Mouse (Mus musculus) liver, embryonic 14.5 days (tissue): Measurements from ENCODE around the gene Ascc3. TPM values are rescaled to one million over a fixed set of nuclear protein-coding genes. Genes with fewer than 3 reads are reported as not detected.

Experiments used
- ATAC-seq: fragments of 200-750 bp; cut with Nextera tagmentation; 2 replicates; pipeline ENCODE4 v1.8.0; 2017; ENCODE audit warnings: moderate number of reproducible peaks, mild to moderate bottlenecking, moderate library complexity; ENCODE audit not compliant: insufficient read depth
- DNase-seq, 3 experiments: peaks; one replicate each; pipeline ENCODE4 v3.0.0-alpha.2; 2012 to 2013; ENCODE audit warnings: low read depth in 3 of 3, low spot score in 3 of 3
- H3K27ac ChIP-seq: fragments of 300-500 bp; sonication (generic); 2 replicates; pipeline ENCODE4 v1.5.1; 2014; ENCODE audit warnings: moderate library complexity, mild to moderate bottlenecking, control low read depth, inconsistent platforms
- H3K27me3 ChIP-seq: fragments of 300-500 bp; sonication (generic); 2 replicates; pipeline ENCODE4 v1.6.1; 2014; ENCODE audit warnings: mild to moderate bottlenecking, low read length, moderate library complexity; ENCODE audit not compliant: control insufficient read depth, insufficient read depth
- H3K36me3 ChIP-seq: fragments of 300-500 bp; sonication (generic); replicated peaks from 2 replicates; pipeline ENCODE4 v1.6.1; 2014; ENCODE audit warnings: low read depth; ENCODE audit not compliant: control insufficient read depth, insufficient read depth
- H3K4me1 ChIP-seq, 2 experiments: fragments of 200-500 bp in 1 of 2; fragments of 300-500 bp in 1 of 2; sonication (generic) in 1 of 2; replicated peaks; 2 replicates each; pipeline ENCODE4 v1.6.1; 2012 to 2014; ENCODE audit warnings: antibody characterized with exemption in 1 of 2, inconsistent platforms in 1 of 2, low read length in 1 of 2; ENCODE audit not compliant: control insufficient read depth in 2 of 2, insufficient read depth in 2 of 2
- H3K4me2 ChIP-seq: fragments of 300-500 bp; sonication (generic); 2 replicates; pipeline ENCODE4 v1.6.1; 2014; ENCODE audit warnings: low read depth, mild to moderate bottlenecking, control low read depth, moderate library complexity
- H3K4me3 ChIP-seq, 2 experiments: fragments of 200-500 bp in 1 of 2; fragments of 300-500 bp in 1 of 2; sonication (generic) in 1 of 2; 2 replicates each; pipeline ENCODE4 v1.5.1; 2012 to 2014; ENCODE audit warnings: low read depth in 2 of 2, low read length in 2 of 2, mild to moderate bottlenecking in 2 of 2, control low read depth in 1 of 2, inconsistent platforms in 1 of 2, moderate library complexity in 1 of 2; ENCODE audit not compliant: insufficient read depth in 1 of 2
- H3K9ac ChIP-seq: fragments of 300-500 bp; sonication (generic); replicated peaks from 2 replicates; pipeline ENCODE4 v1.6.1; 2014; ENCODE audit warnings: mild to moderate bottlenecking, control low read depth, moderate library complexity
- H3K9me3 ChIP-seq: fragments of 300-500 bp; sonication (generic); 2 replicates; pipeline ENCODE4 v1.6.1; 2016; ENCODE audit warnings: low read length, mixed read lengths; ENCODE audit not compliant: control insufficient read depth
- CTCF ChIP-seq: IDR thresholded peaks from 2 replicates; pipeline ENCODE4 v1.5.1; 2016; ENCODE audit warnings: antibody characterized with exemption, low read depth, control low read depth
- EP300 ChIP-seq: IDR thresholded peaks from 2 replicates; pipeline ENCODE4 v1.6.1; 2016; ENCODE audit warnings: antibody characterized with exemption, low read depth
- WGBS: fragments of 180-500 bp; shearing (Covaris S2); extraction: QIAGEN DNeasy Blood & Tissue Kit; methylation state at CpG from one replicate; pipeline ENCODE4 v1.1.7; 2014; ENCODE audit not compliant: insufficient replicate concordance; 5-methylcytosine and 5-hydroxymethylcytosine counted together
- polyA plus RNA-seq, 2 experiments: library from polyadenylated mRNA; depleted of rRNA in 1 of 2; stranded (reverse) in 1 of 2; unstranded in 1 of 2; fragments of >200 nt; fragmentation: Nextera tagmentation in 1 of 2; extraction: Ambion mirVana in 1 of 2; gene quantifications; 2 replicates each; pipeline versions ENCODE4 v1.2.1 to v1.2.3; 2012 to 2014

Gene Ascc3
- polyA plus RNA-seq, 2 experiments = 12.2 to 13.7 TPM

DNA sequence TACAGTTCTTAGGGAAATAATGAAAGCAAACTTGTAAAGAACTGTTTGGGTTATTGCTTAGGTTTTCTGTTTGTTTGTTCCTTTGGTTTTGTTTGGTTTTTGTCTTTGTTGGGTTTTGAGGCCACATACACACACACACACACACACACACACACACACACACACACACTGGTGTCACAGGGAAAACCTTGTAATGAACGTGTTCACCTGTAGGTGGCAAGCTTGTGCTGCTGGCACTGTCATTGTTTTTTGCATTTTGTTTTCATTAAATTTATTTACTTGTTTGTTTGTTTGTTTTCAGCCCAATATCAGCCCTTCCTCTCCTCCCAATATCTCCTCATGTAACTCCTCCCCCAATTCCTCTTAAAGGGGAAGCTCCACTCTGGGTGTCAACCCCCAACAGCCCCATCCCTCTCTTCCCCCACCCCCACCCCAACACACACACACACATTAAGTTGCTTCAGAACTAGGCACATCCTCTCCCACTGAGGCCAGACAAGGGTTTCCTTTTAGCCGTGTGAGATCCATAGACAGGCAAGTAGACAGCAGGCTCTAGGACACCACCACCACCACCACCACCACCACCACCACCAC is 289.1 kb downstream of the Ascc3 start:
- Histone ChIP-seq H3K4me3 (no peak overlapping the region), H3K4me2 (no peak overlapping the region), H3K27ac (no peak overlapping the region), H3K9ac (no peak overlapping the region), H3K9me3 (no peaks in the 10 kb centered on the region), H3K4me1 (no peaks in the 10 kb centered on the region), H3K36me3 (no peaks in the 10 kb centered on the region), H3K27me3 (no peaks in the 10 kb centered on the region; the same call in 1 of the 2 replicates)
- no peak for ATAC-seq
- no peak for DNase-seq
- 9% methylated on average over 2 of the region's 2 CpGs for WGBS
- TF ChIP-seq CTCF = peak; percentile 57
- no peak for TF ChIP-seq EP300

DNA sequence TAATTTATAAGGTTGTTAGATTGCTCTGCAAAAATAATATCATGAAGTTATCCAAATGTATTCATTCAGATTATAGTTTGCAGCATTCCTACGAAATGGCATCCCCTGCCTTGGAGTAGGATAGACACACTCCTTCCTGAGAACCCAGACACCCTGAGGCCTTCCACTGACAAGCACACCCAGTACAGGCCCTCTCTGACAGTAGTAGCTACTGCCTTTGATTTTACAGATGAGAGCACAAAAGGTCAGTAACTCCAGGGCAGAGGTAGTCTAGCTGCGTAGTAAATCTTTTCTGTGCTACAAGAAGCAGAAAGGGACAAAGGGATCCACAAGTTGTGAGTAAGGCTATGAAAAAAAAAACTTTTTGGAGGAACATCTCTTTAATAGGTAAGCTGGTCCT is 289.9 kb downstream of the Ascc3 start:
- H3K9ac ChIP-seq = no peak overlapping the region
- 59% methylated on average over 2 of the region's 2 CpGs for WGBS
- no peaks in the 10 kb centered on the region for H3K36me3 ChIP-seq
- no peaks in the 10 kb centered on the region for H3K4me1 ChIP-seq
- no peak for TF ChIP-seq CTCF
- TF ChIP-seq EP300 = no peak
- H3K4me3 ChIP-seq = no peak overlapping the region
- no peaks in the 10 kb centered on the region for H3K9me3 ChIP-seq
- ATAC-seq = no peak
- H3K4me2 ChIP-seq = no peak overlapping the region
- H3K27ac ChIP-seq = no peak overlapping the region
- no peak for DNase-seq
- H3K27me3 ChIP-seq = no peaks in the 10 kb centered on the region; the same call in 1 of the 2 replicates

DNA sequence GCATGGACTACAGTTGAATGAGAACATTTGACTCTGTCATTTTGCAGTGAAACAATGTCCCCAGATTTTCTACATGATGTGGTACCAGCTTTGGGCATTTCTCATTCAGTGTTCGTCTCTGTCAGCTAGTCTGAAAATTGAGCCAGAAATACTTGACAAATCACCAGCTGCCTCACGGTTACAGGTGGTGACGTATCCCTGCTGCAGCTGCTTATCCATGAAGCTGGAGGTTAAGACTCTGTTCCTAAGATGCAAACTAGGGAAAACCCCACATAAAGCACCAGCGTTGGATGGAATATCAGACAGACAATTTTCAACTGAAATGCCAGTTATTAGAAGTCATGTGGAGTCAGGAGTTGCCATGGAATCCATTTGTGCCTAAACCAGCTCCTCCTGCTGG is 293.8 kb downstream of the Ascc3 start:
- 47% methylated on average over 4 of the region's 4 CpGs for WGBS
- H3K4me3 ChIP-seq = no peak overlapping the region
- H3K9me3 ChIP-seq = no peaks in the 10 kb centered on the region
- H3K27ac ChIP-seq = no peak overlapping the region
- ATAC-seq (no peak), DNase-seq (no peak)
- no peak overlapping the region for H3K4me2 ChIP-seq
- no peaks in the 10 kb centered on the region for H3K36me3 ChIP-seq
- peaks cover 22% of the 10 kb centered on the region for H3K27me3 ChIP-seq
- H3K4me1 ChIP-seq = no peaks in the 10 kb centered on the region
- TF ChIP-seq EP300 (no peak), CTCF (no peak)
- no peak overlapping the region for H3K9ac ChIP-seq

DNA sequence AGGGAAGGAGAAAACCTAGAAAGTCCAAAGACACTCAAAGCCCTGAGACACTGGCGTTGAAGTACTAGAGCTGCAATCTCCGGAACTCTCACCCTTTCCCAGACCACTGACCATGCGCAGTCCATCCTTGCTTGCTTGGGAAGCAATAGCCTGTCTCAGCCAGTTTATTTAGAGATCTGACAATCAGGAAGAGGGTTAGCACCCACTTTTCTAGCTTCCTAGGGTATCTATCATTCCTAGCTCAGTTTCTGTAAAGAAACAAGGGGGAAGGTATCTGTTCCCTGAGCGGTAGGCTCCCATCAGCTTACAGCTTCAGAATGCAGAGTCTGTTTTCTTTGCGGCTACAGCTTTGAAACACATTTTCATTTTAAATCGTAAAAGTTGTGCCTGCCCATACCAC is 298.2 kb downstream of the Ascc3 start:
- Histone ChIP-seq H3K4me1 (no peaks in the 10 kb centered on the region; a peak in 1 of 4 replicates), H3K4me2 (no peak overlapping the region), H3K4me3 (no peak overlapping the region), H3K9me3 (no peaks in the 10 kb centered on the region), H3K27me3 (peaks cover 64% of the 10 kb centered on the region), H3K27ac (no peak overlapping the region), H3K36me3 (no peaks in the 10 kb centered on the region), H3K9ac (no peak overlapping the region)
- WGBS = 11% methylated on average over 6 of the region's 6 CpGs
- DNase-seq = no peak
- TF ChIP-seq CTCF (no peak), EP300 (no peak)
- ATAC-seq = no peak

DNA sequence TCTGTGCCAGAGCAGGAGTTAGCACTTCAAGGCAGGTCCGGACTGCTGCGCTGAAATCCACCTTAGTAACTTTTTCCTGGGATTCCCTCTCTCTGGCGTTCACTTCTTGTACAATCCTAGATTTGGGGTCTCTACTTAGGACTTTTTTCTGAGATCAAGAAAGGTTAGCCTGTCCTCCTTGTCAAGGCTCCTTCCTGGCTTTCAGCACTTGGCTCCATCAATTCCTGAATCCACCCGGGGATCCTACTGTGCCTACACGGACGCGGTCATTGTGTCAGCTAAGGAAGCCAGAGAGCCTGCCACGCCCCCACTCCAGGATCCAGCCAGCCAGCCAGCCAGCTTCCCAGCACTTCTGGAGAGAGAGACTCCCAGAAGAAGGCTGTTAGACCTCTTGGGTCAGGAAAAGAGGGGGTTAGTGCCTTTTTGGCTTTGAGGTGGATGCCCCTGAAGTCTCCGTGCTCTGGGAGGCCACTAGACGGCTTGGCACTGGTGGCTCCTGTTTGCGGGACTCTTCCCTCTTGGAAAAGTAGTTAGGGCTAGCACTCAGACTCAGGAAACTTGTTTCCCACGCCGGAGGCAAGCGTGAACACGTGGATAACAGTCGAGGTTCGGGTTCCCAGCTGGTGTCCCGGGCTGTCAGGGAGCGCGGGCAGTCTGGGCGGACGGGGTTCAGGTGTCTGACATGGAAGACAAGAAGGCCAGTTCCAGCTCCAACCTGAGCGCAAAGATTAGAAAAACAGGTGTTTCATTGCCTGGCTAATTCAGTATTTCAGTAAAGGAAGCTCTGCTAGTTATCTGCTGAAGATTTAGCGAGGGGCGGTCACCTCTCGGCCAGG is 299.6 kb downstream of the Ascc3 start:
- 3% methylated on average over 26 of the region's 26 CpGs for WGBS
- Histone ChIP-seq H3K4me3 (no peak overlapping the region), H3K4me2 (no peak overlapping the region), H3K36me3 (no peaks in the 10 kb centered on the region), H3K4me1 (no peaks in the 10 kb centered on the region; a peak in 1 of 4 replicates), H3K27me3 (peaks cover 79% of the 10 kb centered on the region), H3K9ac (no peak overlapping the region), H3K9me3 (no peaks in the 10 kb centered on the region), H3K27ac (no peak overlapping the region)
- DNase-seq = no peak
- ATAC-seq = no peak
- no peak for TF ChIP-seq EP300
- no peak for TF ChIP-seq CTCF
